Mouse (Mus musculus): Measurements from ENCODE around the gene Cd3e. TPM values are rescaled to one million over a fixed set of nuclear protein-coding genes. Genes with fewer than 3 reads are reported as not detected.
"Not testable (repeated sequence)": the region's sequence is repeated elsewhere in the genome, so short reads cannot be mapped to it uniquely, and the experiment has no call there.

Cd3e gene
- polyA plus RNA-seq, 1 experiment from 2014 or later: 0.55 TPM

DNA sequence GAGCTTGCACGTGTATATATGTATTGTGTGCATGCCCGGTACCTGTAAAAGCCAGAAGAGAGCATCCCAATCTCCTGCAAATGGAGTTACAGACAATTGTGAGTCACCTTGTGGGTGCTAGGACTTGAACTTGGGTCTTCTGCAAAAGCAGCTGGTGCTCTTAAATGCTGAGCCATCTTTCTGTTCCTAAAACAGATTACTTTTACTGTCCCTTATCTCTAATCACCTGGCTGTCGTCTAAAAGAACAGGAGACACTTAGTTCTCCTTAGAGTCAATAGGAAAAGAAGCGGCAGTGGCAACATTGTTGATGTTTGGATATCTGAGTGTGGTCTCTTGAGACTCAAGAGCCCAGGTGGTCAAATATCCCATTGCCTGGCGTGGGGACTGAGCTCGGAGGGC, 31.6 kb downstream of the Cd3e start:
- ATAC-seq (ENCODE audit: extremely low read depth, insufficient number of reproducible peaks, low FRiP score, low TSS enrichment): no peak
- H3K27me3 ChIP-seq (replicated peaks): peaks cover 72% of the 10 kb centered on the region
- no peaks in the 10 kb centered on the region for H3K4me1 ChIP-seq
- no peaks in the 10 kb centered on the region for H3K9me3 ChIP-seq
- no peaks in the 10 kb centered on the region for H3K36me3 ChIP-seq
- no peak overlapping the region for H3K4me3 ChIP-seq
- no peak overlapping the region for H3K9ac ChIP-seq
- H3K4me2 ChIP-seq: no peak overlapping the region
- WGBS: 49% methylated on average over 6 of the region's 6 CpGs
- H3K27ac ChIP-seq (replicated peaks): no peak overlapping the region

GRCm38 (mm10) chr9:44969450-44969849, 40.0 kb downstream of the Cd3e start:
- no peak overlapping the region for H3K4me3 ChIP-seq
- no peak overlapping the region for H3K9ac ChIP-seq
- H3K4me2 ChIP-seq: no peak overlapping the region
- ATAC-seq (ENCODE audit: extremely low read depth, insufficient number of reproducible peaks, low FRiP score, low TSS enrichment): no peak
- H3K4me1 ChIP-seq: peaks cover 11% of the 10 kb centered on the region
- H3K27me3 ChIP-seq (replicated peaks): peaks cover 42% of the 10 kb centered on the region
- H3K9me3 ChIP-seq: no peaks in the 10 kb centered on the region
- WGBS: 57% methylated on average over 1 of the region's 1 CpGs
- no peaks in the 10 kb centered on the region for H3K36me3 ChIP-seq
- H3K27ac ChIP-seq (replicated peaks): no peak overlapping the region

- ATAC-seq (ENCODE audit: extremely low read depth, insufficient number of reproducible peaks, low FRiP score, low TSS enrichment); H3K9me3 ChIP-seq; H3K4me3 ChIP-seq; H3K27ac ChIP-seq (replicated peaks); H3K36me3 ChIP-seq; H3K9ac ChIP-seq; H3K4me2 ChIP-seq: not testable (repeated sequence)
- WGBS: 79% methylated on average over 5 of the region's 5 CpGs
- Histone ChIP-seq H3K27me3 (replicated peaks) (peaks cover 25% of the 10 kb centered on the region), H3K4me1 (peaks cover 16% of the 10 kb centered on the region)
Measured at GRCm38 (mm10) chr9:44967763-44968162, 41.7 kb downstream of the Cd3e start.

DNA sequence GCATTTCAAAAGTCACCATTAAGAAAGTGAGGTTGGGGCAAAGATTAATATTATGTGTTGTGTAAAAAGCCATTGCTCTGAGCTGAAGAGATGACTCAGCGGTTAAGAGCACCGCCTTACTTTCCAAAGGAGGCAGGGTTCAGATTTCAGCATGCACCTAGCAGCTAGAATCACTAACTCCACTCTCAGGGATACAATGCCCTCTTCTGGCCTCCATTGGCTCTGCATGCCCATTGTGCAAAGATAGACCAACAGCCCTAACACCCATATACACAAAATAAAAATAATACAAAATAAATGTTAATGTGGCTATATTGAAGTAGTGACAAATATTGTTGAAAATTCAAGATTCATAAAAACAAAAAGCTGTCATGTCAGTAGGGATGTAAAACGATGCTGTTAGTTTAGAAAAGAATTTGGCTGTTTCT, 42.6 kb downstream of the Cd3e start:
- no peak overlapping the region for H3K4me3 ChIP-seq
- no peak overlapping the region for H3K27ac ChIP-seq (replicated peaks)
- WGBS: 20% methylated on average over 3 of the region's 3 CpGs
- H3K4me1 ChIP-seq: peaks cover 16% of the 10 kb centered on the region
- ATAC-seq (ENCODE audit: extremely low read depth, insufficient number of reproducible peaks, low FRiP score, low TSS enrichment): no peak
- peaks cover 17% of the 10 kb centered on the region for H3K36me3 ChIP-seq
- no peaks in the 10 kb centered on the region for H3K9me3 ChIP-seq
- H3K4me2 ChIP-seq: no peak overlapping the region
- peaks cover 18% of the 10 kb centered on the region for H3K27me3 ChIP-seq (replicated peaks)
- no peak overlapping the region for H3K9ac ChIP-seq

- no peak for ATAC-seq (ENCODE audit: extremely low read depth, insufficient number of reproducible peaks, low FRiP score, low TSS enrichment)
- WGBS: 14% methylated on average over 10 of the region's 10 CpGs
- H3K4me3 ChIP-seq: peak overlapping the region; percentile 89
- H3K36me3 ChIP-seq: peaks cover 25% of the 10 kb centered on the region
- H3K9ac ChIP-seq: peak overlapping the region; percentile 77
- H3K27me3 ChIP-seq (replicated peaks): peaks cover 10% of the 10 kb centered on the region
- H3K4me2 ChIP-seq: peak overlapping the region; percentile 95
- peaks cover 16% of the 10 kb centered on the region for H3K4me1 ChIP-seq
- H3K27ac ChIP-seq (replicated peaks): peak overlapping the region; percentile 32
- no peaks in the 10 kb centered on the region for H3K9me3 ChIP-seq
Measured at GRCm38 (mm10) chr9:44965833-44966466, 43.5 kb downstream of the Cd3e start.

- WGBS: 1% methylated on average over 39 of the region's 39 CpGs
- Histone ChIP-seq H3K9me3 (no peaks in the 10 kb centered on the region), H3K27ac (replicated peaks) (peak within 1 kb of the TSS; percentile 60), H3K4me2 (peak within 1 kb of the TSS; percentile 95), H3K36me3 (peaks cover 32% of the 10 kb centered on the region), H3K4me1 (peaks cover 16% of the 10 kb centered on the region), H3K27me3 (replicated peaks) (peaks cover 4% of the 10 kb centered on the region), H3K4me3 (peak within 1 kb of the TSS; percentile 89), H3K9ac (peak within 1 kb of the TSS; percentile 91)
- ATAC-seq (ENCODE audit: extremely low read depth, insufficient number of reproducible peaks, low FRiP score, low TSS enrichment): peak; percentile 86
Measured at GRCm38 (mm10) chr9:44965126-44965832, 44.1 kb downstream of the Cd3e start, which contains the start of gene Ube4a. Gene Ube4a, minus strand, starts transcription at chr9:44965600.

DNA sequence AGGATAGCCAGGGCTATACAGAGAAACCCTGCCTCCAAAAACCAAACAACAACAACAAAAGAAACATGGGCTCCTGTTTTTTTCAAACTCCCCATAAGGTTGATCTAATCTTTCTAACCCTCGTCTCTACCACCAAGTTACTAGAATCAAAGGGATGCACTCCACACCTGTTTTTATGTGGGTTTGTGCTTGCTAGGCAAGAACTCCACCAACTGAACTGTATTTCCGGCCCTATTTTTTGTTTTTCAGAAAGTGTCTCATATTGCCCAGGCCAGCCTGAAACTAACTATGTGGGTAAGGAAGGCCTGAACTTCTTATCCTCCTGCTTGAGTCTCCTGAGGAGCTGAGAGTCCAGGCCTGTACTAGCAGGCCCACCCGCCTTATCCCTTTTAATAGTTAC, 55.0 kb downstream of the Cd3e start:
- 88% methylated on average over 3 of the region's 3 CpGs for WGBS
- Histone ChIP-seq H3K4me2 (no peak overlapping the region), H3K4me1 (no peaks in the 10 kb centered on the region), H3K9me3 (no peaks in the 10 kb centered on the region), H3K9ac (no peak overlapping the region), H3K36me3 (peaks cover 94% of the 10 kb centered on the region), H3K4me3 (no peak overlapping the region), H3K27ac (replicated peaks) (no peak overlapping the region), H3K27me3 (replicated peaks) (no peaks in the 10 kb centered on the region)
- no peak for ATAC-seq (ENCODE audit: extremely low read depth, insufficient number of reproducible peaks, low FRiP score, low TSS enrichment)

Other genes with a start within 250 kb of the Cd3e start
- 114 and 119 TPM in 2 replicates for gene Arcn1, start 241.8 kb downstream of the Cd3e start, polyA plus RNA-seq (2015; fragmentation: Nextera tagmentation; extraction: Ambion mirVana)
- gene Ift46, start 241.7 kb downstream of the Cd3e start, polyA plus RNA-seq (2015; fragmentation: Nextera tagmentation; extraction: Ambion mirVana): 65.7 and 68.6 TPM in 2 replicates
- gene Tmem25, start 210.3 kb downstream of the Cd3e start, polyA plus RNA-seq (2015; fragmentation: Nextera tagmentation; extraction: Ambion mirVana): 1.5 and 1.9 TPM in 2 replicates
- 0.29 and 2.2 TPM in 2 replicates for gene Ttc36, start 206.6 kb downstream of the Cd3e start, polyA plus RNA-seq (2015; fragmentation: Nextera tagmentation; extraction: Ambion mirVana)
- gene Kmt2a, start 128.3 kb downstream of the Cd3e start, polyA plus RNA-seq (2015; fragmentation: Nextera tagmentation; extraction: Ambion mirVana): 6.1 and 6.5 TPM in 2 replicates
- 1,009 and 1,200 TPM in 2 replicates for gene Atp5l, start 88.9 kb downstream of the Cd3e start, polyA plus RNA-seq (2015; fragmentation: Nextera tagmentation; extraction: Ambion mirVana)
- gene Ube4a, start 44.0 kb downstream of the Cd3e start, polyA plus RNA-seq (2015; fragmentation: Nextera tagmentation; extraction: Ambion mirVana): 15.9 and 17.4 TPM in 2 replicates
- 1.9 TPM in 1 of 2 replicates, not detected in the other for gene Cd3g, start 29.2 kb downstream of the Cd3e start, polyA plus RNA-seq (2015; fragmentation: Nextera tagmentation; extraction: Ambion mirVana)
- 0.45 TPM in 1 of 2 replicates, not detected in the other for gene Cd3d, start 27.8 kb downstream of the Cd3e start, polyA plus RNA-seq (2015; fragmentation: Nextera tagmentation; extraction: Ambion mirVana)
- gene Mpzl2, start 30.2 kb upstream of the Cd3e start, polyA plus RNA-seq (2015; fragmentation: Nextera tagmentation; extraction: Ambion mirVana): 1.3 and 1.5 TPM in 2 replicates
- 1.6 and 1.7 TPM in 2 replicates for gene Mpzl3, start 45.6 kb upstream of the Cd3e start, polyA plus RNA-seq (2015; fragmentation: Nextera tagmentation; extraction: Ambion mirVana)
- gene Jaml, start 69.6 kb upstream of the Cd3e start, polyA plus RNA-seq (2015; fragmentation: Nextera tagmentation; extraction: Ambion mirVana): 0.17 and 0.23 TPM in 2 replicates
- gene Scn2b, start 108.2 kb upstream of the Cd3e start, polyA plus RNA-seq (2015; fragmentation: Nextera tagmentation; extraction: Ambion mirVana): 1.5 and 2.1 TPM in 2 replicates
- 0.17 and 0.44 TPM in 2 replicates for gene Scn4b, start 128.8 kb upstream of the Cd3e start, polyA plus RNA-seq (2015; fragmentation: Nextera tagmentation; extraction: Ambion mirVana)
- not detected in 2 replicates for gene BC049352, start 172.4 kb upstream of the Cd3e start, polyA plus RNA-seq (2015; fragmentation: Nextera tagmentation; extraction: Ambion mirVana)
- 0.19 TPM in 1 of 2 replicates, not detected in the other for gene Tmprss4, start 194.5 kb upstream of the Cd3e start, polyA plus RNA-seq (2015; fragmentation: Nextera tagmentation; extraction: Ambion mirVana)